Mouse (Mus musculus) left cerebral cortex, postnatal 10 days (tissue): ENCODE data around the gene Kif3b. TPM values are rescaled to one million over a fixed set of nuclear protein-coding genes. Genes with fewer than 3 reads are reported as not detected.
"Not testable (repeated sequence)": the region's sequence is repeated elsewhere in the genome, so short reads cannot be mapped to it uniquely, and the experiment has no call there.

Experiments
- DNase-seq, 2 experiments: peaks; one replicate each; pipeline ENCODE4 v3.0.0; 2021 to 2022; ENCODE audit warnings: low spot score in 2 of 2, mixed read lengths in 1 of 2; ENCODE audit errors: extremely low spot score in 1 of 2
- intact Hi-C: fragments of 180-260 bp; cut with DNase I; formaldehyde crosslinking; loops from one replicate; pipeline ENCODE4 v1.15.1; 2025
- total RNA-seq, 2 experiments: library from RNA; stranded (reverse); gene quantifications; 2 replicates each; pipeline ENCODE4 v1.2.3; 2021

Kif3b gene
- total RNA-seq, 2 experiments from 2014 or later: 91.6 to 94.6 TPM

DNA sequence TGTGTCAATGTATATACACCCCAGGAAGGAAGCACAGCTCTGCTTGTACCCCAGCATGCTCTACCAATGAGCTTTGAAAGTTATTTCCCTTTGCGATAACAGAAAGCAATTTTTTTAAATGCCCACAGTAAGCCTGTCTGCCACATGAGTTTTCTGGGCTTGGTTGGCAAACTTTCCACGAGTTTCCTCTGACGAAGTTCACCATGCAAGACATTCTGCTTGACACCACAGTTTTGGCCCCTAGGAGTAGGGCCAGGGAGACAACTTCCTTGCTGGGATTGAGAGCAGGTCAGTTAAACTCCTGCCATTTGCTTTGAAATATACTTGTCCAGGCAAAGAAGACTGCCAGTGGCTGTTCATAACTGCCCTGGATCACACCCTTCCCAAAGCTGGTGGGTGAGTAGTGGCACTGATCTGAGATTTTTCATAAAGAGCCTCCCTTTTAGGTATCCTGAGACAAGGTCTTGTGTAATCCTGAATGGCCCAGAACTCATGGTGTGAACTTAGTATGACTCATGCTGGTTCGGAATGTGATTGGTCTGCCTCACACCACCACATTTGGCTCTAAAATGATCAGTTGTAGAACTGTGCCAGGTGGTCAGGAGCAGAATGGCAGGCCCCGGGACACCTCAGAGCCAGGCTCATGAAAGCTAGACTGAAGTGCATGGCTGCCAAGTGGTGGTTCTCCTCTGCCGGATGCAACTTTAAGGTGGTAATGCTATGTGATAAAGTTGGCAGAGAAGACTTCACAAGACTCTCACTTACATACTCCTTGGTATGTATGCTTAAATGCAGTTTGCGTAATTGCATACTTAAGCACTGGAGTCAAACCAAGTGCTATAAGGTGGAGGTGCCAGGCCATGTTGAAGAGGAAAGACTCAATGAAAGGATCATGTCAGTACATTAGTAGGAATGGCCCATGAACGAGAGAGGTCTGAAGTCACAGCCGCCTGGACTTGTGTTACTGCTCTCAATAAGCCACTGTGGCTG, 47.4 kb downstream of the Kif3b start:
- no peak for DNase-seq
- intact Hi-C loops: no loop called here

- intact Hi-C loops: no loop called here
These were observed 51.0 kb downstream of the Kif3b start for GRCm38 (mm10) chr2:153342166-153342565.

DNA sequence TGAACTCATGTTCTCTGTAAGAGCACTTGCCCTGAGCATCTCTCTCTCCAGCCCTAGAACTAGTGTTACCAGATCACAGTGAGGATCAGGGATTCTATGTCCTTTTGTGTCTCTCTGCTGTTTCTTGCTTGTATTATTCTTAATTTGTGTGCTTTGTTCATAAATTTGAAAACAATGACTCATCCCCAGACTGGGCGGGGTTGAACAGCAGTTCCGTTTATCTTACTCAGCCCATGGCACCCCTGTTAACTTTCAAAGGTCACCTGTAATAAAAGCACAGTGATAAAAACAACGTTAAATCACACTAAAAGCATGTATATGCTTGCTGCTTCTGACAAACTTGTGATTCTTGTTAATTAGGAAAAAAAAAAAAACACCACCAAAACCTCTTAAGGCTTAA, 51.4 kb downstream of the Kif3b start:
- DNase-seq: no peak
- intact Hi-C loops: no loop called here

More at GRCm38 (mm10) chr2:153342166-153342565, 51.0 kb downstream of the Kif3b start:
- no peak for DNase-seq

- intact Hi-C loops: no loop called here
- DNase-seq: no peak
These were observed 52.0 kb downstream of the Kif3b start for GRCm38 (mm10) chr2:153343191-153343590.

GRCm38 (mm10) chr2:153345071-153345453, 53.8 kb downstream of the Kif3b start:
- DNase-seq: no peak
- intact Hi-C loops: no loop called here

GRCm38 (mm10) chr2:153345454-153346220, 54.4 kb downstream of the Kif3b start, which contains the start of gene Asxl1:
TSS of gene Asxl1 (plus strand) at chr2:153345829.
- peak; percentile 97 to 99 for DNase-seq
- intact Hi-C loops: no loop called here

DNA sequence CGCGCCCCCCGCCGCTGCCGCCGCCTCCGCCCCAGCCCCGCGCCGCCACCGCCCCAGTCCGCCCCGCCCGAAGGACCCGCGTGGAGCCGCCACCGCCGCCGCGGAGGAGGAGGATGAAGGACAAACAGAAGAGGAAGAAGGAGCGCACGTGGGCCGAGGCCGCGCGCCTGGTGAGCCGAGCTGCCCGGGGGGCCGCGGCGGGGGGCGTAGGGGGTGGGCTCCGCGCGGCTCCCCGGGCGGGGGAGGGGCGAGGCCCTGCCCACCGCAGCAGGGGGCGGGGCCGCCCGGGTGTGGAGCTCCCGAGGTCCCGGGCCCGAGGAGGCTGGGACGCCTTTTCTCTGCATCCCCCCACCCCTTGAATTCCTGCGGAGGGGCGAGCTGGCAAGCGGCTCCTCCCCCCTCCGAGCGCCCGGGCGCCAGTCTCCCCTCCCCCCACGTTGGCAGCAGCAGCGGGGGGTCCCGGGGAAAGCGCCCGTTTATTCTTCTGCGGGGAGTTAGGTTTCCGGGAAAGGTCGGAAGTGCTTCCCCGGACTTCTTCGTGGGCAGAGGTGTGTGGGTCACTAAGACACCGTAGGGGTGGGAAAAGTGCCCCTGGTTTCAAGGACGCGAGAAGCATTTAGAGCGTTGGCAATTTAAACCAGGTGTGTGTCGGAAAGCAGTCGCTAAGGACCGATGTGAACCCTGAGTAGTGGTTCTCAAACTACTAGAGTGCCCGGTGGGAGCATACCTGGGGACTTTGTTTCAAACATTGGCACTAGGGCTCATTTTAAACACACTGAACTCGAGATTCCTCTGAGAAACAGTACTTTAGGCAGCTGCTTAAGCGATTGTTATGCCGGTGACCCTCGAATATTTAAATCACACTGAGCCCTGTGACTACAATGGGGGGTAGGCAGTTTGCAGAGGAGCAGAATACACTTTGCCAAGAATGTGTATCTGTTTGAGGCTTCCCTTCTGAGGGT, 55.3 kb downstream of the Kif3b start:
- intact Hi-C loops: no loop called here
- peak; percentile 36 to 81 for DNase-seq

DNA sequence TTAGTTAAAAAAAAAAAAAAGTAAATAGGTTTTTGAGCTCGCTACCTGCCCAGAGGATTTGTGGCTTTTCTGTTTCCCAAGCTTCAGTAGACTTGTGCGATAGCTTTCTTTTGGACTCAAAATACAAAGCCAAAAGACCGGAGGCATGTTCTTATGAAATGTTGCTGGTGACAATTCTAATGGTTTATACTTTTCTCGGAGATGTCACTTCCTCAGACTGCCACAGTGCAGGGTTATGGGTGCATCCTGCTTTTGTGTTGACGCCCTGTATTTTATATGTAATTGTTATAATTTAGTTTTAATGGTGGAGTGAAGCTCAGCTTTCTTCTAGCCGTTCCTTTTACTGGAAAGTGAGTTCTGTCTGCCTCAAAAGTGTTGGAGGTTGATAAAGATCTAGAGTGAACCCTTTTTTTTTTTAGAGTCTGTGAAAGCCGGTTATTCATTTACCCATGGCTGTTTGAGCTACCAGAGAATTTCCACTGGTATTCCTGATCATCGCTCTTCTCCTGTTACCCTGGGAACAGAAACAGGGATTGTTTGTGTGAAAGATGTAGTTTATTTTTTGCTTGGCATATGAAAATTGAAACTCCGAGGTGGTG, 56.1 kb downstream of the Kif3b start:
- intact Hi-C loops: no loop called here
- DNase-seq: no peak

DNA sequence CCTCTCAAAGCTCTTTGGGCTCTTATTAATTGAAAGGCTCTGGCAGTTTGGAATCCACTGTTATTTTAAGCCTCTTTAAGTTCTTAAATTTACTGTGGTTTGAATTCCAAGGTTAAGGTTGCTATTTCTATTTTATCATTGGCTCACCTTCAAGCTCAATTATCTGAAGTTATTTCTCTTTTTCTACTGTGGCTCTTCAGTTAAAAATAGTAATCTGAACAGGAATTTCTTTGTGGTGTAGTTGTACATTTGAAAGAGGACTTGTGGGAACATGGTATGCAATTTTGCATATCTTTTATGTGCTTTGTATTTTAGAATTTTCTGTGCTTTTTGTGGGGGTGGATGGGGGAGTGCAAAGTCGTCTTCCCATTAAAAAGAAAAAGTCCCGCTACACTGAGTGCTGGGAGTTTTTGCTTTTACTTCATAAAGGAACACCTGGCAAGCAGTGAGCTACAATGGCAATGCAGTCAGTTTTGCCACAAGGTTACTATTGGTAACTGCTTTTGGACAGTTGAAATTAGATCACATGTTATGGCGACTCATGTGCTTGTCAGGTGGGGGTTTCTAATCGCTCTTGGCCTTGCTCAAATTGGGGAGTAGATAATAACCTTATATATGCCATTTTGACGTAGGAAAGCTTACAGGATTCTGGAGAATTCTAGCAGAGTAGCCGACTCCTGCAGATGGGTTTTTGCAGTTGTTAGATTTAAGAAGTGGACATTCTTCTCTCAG, 57.1 kb downstream of the Kif3b start:
- intact Hi-C loops: no loop called here

GRCm38 (mm10) chr2:153350552-153351181, 59.5 kb downstream of the Kif3b start:
- intact Hi-C loops: no loop called here
- no peak for DNase-seq

More for the DNA sequence above, 57.1 kb downstream of the Kif3b start:
- no peak for DNase-seq

GRCm38 (mm10) chr2:153354648-153355047, 63.4 kb downstream of the Kif3b start:
- DNase-seq: no peak
- intact Hi-C loops: loop anchor here (5.0 kb wide), 1 partner anchor 38 kb away; no protein-coding TSS in a partner anchor

- no peak for DNase-seq
- intact Hi-C loops: loop anchor here (5.0 kb wide), 1 partner anchor 36 kb away; no protein-coding TSS in a partner anchor
These were observed 65.6 kb downstream of the Kif3b start for GRCm38 (mm10) chr2:153356784-153357183.

GRCm38 (mm10) chr2:153361101-153361710, 70.0 kb downstream of the Kif3b start:
- DNase-seq: no peak
- intact Hi-C loops: no loop called here

GRCm38 (mm10) chr2:153364531-153364930, 73.3 kb downstream of the Kif3b start:
- intact Hi-C loops, DNase-seq: not testable (repeated sequence)

DNA sequence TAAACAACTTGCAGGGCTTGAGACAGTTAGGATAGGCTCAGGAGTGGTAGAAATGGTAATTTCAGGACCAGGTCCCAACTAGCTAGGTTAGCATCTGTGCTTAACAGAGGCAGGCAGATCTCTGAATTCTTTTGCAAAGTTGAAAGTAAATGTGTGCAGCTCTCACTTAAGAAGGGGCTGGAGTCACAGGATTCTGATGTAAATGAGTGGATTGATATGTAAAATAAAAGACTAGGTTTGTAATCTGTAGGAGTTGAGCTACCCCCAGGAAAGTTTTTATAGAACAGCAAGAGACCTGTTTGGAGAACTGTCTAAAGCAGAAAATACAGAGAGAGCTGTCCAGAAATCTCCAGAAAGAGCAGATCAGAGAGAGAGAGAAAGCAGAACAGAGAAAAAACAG, 79.7 kb downstream of the Kif3b start:
- DNase-seq: no peak
- intact Hi-C loops: no loop called here

DNA sequence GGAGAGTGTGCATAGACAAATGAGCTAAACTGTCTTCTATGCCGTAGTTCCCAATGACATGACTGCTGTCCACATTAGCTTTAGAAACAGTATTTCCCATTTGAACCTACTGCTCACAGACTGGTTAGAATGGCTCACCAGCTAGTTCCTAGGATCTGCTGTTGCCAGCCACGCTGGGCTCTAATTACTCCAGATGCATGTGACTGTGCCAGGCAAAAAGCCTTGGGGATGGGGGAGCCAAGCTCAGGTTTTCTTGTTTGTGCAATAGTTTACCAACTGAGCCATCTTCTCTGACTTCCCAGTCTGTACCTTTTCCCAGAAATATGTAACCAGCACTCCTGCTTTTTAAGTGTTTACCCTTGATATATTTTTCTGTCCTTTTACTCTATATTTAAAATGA, 84.2 kb downstream of the Kif3b start:
- intact Hi-C loops: no loop called here
- no peak for DNase-seq

DNA sequence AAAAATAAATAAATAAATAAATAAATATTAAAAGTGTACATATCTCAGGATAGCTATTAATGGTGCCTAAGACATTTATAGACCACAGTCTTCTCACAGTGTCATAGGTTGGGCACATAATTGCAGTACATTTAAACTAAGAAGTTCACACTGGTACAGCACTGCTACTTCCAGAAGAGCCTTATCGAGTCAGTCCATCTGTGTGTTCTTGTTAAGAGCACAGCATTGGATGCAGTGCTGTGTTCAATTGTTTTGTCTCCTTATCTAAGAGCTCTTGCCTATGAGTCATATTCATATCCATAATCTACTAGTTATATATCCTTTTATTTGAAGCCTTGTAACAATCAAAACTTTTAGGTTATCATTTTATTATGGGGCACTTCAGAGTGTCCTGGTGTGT, 89.3 kb downstream of the Kif3b start:
- DNase-seq: no peak
- intact Hi-C loops: no loop called here
